Mouse (Mus musculus) c-Kit-positive CD71-negative TER-119-negative erythroid progenitor cells, embryonic 14.5 days (primary cell): Measurements from ENCODE around the gene Cabp7.

ENCODE experiments used
- DNase-seq: peaks from one replicate; pipeline ENCODE4 v3.0.0-alpha.2; 2013; ENCODE audit warnings: low read depth

Gene Cabp7

DNA sequence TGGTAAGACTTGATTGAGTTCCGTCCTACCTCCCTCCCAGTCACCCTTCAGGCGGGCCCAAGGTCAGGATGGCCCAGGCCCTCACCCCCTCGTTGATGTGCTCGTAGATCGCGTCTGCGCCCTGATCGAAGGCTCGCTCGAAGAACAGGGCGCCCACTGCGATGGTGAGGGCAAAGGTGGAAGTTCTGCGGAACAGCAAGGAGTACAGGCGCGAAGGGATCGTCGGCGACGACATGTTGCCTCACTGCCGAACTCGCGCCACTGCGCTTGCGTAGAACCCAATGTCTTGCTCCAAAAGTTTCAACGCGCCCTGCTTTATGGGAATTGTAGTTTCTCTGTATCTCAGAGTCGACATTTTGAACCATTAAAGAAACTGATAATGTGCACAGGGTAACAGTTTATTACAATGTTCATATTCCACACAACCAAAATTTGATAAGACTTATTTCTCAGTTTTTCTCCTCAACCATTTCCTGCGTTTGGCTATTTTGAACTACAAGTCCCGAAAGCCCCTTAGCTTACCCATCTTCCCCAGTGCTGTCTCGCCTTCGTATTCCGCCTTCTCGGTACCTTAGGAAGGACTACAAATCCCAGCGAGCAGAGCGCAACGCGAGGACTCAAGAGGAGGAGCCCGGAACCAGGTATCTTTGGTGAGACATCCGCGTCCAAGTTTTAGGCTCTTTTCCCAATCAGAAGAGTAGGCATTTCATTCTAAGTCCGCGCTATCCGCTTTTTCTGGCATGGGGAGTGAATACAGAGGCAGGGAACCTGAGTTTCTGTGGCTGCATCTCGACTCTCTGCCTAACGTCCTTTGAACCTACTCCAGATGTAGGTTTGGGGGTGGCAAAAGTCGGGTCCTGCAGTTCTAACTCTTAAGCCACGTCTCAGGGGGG, 42.3 kb downstream of the Cabp7 start, which contains the start of the genes Uqcr10 and Zmat5:
Gene Uqcr10, minus strand, starts transcription at position 271 of the 893 bp plus-strand sequence.
Gene Zmat5, plus strand, starts transcription at position 607 of the 893 bp plus-strand sequence.
- DNase-seq, result peak; percentile 96

DNA sequence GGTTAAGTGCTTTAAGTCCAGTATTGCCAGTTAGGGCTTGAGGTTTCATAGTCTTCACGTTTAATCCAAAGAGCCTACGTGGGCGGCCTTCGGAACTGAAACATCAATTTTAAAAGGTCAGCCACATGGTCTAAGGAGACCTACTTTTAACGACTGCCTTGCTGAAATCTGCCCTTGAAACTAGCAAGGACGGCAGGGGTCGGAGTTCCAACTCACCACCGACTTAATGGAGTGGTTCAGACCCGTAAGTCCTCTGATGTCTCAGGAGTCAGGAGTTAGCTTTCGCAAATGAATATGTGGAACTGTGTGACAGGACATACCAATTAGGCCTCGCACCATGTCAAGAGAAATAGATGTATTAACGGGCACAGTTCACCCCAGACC, 42.9 kb downstream of the Cabp7 start:
- DNase-seq, result peak; percentile 13

DNA sequence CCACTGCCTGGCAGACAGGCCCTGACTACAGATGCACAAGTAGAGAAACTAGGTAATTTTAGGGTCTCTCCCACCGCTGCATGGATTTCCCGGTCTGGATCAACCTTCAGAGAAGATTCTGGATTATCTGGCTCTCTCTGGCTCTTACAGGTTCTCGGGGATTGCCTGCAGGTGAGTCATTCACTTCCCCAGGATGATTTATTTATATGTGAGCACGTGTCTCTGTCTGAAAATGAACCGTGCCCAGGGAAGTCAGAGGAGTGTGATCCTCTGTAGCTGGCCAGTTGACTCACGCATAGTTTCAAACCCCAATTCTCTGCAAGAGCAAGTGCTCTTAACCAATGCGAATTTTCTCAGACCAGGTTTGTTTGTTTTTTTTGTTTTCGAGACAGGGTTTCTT, 45.9 kb downstream of the Cabp7 start:
- DNase-seq, result no peak

DNA sequence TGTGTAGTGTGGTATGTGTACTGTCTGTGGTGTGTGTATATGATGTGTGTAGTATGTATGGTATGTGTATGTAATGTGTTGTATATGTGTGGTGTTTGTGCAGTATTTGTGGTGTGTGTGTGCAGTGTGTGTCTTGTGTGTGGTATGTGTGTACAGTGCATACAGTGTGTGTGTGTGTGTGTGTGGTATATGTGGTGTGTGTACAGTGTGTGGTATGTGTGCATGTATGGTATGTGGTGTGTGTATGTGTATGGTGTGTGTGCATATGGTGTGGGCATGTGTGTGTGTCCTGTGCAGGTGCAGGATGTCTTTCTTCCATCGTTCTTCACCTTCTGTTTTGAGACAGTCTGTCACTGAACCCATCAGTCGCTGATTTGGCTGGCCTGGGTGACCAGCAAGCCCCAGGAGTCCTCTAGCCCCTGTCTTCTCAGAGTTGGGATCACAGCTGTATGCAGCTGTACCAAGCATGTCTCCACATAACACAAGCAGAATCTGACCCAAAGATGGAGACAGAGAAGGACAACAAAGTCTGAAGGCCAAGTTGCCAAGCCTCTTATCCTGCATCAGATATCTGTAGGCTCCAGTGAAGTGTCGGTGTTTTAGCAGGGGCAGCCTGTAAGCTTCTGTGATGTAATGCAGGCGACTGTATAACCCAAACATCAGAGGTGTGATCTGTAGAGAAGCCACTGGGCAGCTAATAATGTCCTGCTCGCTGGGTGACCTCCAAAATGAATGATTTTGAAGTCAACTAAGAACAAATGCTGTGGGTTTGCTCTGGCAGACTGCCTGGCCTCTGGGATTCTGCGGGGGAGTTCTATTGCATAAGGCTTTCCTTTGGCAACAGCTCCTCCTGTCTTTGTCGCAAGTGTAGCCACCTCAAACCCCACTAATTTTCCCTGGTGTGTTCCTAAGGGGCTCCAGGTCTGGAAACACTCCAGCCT, 49.3 kb downstream of the Cabp7 start:
- DNase-seq, result no peak

DNA sequence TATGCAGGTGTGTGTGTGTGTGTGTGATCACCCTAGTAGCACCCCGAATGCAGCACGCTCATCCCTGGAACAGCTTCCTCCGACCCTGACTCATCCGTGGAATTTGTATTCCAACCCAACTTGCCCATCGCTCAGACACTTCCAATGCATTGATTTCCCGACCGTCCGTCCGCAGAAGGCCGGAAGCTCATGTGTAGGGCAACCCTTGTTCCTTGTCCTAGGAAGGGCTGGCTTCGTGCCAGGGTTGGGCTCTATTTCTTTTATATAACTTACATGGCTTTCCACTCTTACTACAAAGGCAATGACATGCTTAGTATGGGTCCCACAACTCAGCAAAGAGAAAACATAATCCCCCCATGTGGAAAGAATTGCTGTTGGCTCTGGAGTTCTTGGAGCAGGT, 54.4 kb downstream of the Cabp7 start:
- DNase-seq, result no peak

DNA sequence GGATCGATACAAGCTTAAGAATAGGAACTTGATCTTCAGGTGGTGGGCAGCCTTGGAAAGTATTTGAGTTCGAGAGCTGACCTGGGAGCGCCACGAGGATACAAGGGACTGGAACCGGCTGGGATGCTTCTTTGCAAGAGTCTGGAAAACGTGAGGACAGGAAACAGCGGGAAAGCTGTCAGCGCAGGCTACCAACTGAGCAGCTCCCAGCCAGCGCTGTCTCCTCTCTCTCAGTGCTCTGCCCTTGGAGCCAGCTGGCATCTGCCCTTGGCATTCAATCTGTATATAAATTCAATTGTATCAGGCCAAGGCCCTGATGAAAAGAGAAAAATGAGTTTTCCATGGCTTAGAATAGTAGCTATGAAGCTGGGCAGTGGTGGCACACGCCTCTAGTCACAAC, 55.4 kb downstream of the Cabp7 start:
- DNase-seq, result no peak

DNA sequence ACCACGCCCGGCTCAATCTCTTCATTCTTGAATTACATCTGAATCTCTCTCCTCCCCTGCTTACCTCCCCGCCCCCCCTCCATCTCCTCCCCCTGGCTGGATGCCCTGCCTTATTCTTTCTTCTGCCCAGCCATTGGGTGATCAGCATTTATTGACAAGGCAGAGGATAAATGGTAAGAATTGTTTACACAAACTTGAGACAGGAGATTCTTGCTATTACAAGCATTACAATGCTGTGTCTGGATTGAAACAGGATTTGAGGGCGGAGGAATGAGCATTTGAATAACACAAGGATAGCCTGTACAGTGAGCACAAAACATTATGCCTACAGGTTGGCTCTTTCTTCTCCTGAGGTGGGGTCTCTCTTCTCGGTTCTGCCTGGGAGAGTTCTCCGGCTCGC, 56.2 kb downstream of the Cabp7 start:
- no peak for DNase-seq

DNA sequence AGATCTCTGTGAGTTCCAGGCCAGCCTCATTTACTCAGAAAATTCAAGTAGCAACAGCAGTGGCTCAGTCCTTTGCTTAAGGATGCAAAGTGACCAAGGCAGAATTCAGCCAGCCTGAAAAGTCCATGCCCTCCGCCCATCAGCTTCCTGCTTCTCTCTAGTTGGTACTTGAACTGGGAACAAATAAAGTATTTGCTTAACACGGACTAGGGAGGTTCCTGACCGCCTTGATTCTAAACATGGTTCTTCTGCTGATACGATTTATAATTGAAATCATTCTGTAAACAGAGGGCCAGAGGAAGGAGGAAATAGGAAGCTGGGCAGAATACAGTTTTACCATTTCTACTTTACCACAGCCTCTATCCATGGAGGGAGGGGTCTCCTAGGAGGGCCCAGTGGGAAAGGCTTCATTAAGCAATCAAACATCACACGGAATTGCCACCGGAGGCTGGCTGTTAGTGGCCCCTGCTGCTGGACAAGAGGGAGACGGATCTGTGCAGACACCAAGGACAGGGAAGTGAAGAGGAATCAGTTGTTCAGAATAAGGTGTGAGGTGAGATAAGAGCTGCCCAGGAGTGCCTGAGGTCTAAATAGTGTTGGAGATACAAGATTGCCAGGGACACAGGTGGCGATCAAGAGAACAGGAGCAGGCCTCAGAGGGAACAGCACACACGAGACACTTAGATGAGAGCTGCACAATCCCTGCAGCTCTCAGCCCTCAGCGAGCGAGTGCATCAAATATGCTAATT, 57.8 kb downstream of the Cabp7 start:
- no peak for DNase-seq

DNA sequence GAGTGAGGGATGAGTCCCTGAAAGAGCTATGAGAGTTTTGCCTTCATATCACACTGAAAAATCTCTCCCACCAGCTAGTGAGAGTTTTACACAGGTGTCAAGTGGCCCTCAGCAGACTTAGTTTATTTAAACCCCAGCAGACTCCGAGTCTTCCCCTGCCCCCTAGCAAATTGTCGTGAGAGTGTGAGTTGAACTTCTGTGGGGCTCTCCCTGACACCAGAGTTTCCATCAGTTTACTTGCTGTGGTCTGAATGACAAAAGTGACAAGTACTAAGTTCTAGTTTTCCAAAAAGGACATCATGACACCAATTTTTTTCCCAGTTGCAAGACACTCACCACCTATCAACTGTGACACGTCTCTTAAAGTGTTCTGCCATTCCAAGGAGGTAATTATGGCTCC, 58.7 kb downstream of the Cabp7 start:
- DNase-seq, result no peak

DNA sequence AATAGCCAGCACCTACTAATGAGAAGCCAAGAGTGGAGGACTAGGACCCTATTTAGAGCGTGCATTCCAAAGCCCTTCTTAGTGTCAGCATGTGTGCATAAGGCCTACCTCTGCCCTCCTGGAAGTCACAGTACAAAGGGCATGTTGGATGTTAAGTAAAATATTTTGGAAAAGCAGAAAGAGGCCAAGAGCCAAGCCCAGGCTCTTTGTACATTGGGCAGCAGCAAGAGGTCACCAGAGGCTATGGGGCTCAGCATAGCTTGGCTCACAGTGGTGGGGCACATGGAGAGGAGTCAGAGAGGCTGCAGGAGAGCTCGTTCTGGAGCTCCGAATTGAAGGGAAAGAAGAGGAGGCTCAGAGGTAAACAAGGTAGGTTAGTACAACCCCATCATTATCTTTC, 59.6 kb downstream of the Cabp7 start:
- no peak for DNase-seq
